Mouse (Mus musculus): ENCODE data around the gene Knl1. TPM values are rescaled to one million over a fixed set of nuclear protein-coding genes. Genes with fewer than 3 reads are reported as not detected.
A peak's percentile ranks its signal among the peaks of the same experiment; 100 is the strongest.

The Knl1 gene
- polyA plus RNA-seq, 1 experiment from 2014 or later, result 44.8 TPM

DNA sequence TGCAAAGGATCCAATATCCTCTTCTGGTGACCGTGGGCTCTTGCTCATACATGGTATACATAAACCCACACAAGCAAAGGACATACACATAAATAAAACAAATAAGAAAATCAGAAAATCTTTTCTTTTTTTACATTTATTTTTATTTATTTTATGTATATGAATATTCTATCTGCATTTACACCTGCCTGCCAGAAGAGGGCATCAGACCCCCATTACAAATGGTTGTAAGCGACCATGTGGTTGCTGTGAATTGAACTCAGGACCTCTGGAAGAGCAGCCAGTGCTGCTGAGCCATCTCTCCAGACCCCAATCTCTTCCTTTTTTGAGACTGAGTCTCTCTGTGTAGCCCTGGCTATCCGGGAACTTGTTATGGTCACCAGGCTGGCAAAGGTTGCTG, 29.3 kb upstream of the Knl1 start:
- Histone ChIP-seq H3K4me1 (ENCODE audit: control insufficient read depth, insufficient read depth, low read length) (peaks cover 8% of the 10 kb centered on the region), H3K9ac (ENCODE audit: low read length) (no peak overlapping the region), H3K9me3 (replicated peaks; ENCODE audit: control insufficient read depth, low read length) (no peaks in the 10 kb centered on the region), H3K4me3 (replicated peaks; ENCODE audit: low read length) (no peak overlapping the region), H3K27me3 (ENCODE audit: control insufficient read depth, insufficient read depth, low read length) (no peaks in the 10 kb centered on the region), H3K4me2 (ENCODE audit: low read depth, low read length) (no peak overlapping the region), H3K27ac (ENCODE audit: low read length) (0 out of 2 replicates have a peak overlapping the region, but pooled peaks have one; percentile 15), H3K36me3 (ENCODE audit: control insufficient read depth, insufficient read depth, low read length) (peaks cover 18% of the 10 kb centered on the region)
- no peak for ATAC-seq (ENCODE audit: insufficient read depth, low FRiP score)
- WGBS, result 89% methylated on average over 3 of the region's 3 CpGs

DNA sequence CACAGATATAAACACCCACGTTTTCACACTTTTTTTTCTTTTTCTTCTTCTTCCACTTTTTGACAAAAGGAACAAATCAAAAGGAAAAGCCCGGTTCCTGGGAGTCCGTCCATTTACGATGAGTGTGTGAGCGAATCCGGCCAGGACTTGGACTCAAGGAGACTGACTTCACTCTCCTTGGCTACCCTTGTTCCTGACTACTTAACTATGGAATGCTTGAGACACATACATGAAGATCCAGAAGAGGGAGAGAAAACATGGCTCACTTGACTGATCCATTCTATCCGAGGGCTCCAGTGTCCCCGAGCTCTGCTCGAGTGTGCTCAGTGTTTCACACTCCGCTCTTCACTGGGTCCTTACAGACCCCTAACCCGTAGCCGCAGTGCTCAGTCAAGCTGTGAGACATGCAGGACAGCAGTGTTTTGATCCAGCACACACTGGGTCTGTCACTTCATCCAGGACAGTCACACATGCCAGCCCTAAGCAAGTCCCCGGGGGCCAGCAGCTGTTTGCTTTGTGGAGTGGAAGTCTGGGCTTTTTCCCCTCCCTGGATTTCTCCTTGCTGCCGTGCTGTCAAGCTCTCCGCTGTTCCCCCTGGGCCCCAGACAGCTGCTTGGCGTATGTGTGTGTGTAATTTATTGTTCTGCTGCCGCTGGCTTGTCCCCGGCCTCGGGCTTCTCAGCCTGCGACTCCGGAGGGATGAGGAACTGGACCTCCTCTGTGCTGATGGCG, 28.4 kb upstream of the Knl1 start:
- Histone ChIP-seq H3K9ac (ENCODE audit: low read length) (peak overlapping the region; percentile 16; the same call in 1 of the 2 replicates), H3K4me3 (replicated peaks; ENCODE audit: low read length) (no peak overlapping the region), H3K27me3 (ENCODE audit: control insufficient read depth, insufficient read depth, low read length) (no peaks in the 10 kb centered on the region), H3K36me3 (ENCODE audit: control insufficient read depth, insufficient read depth, low read length) (peaks cover 18% of the 10 kb centered on the region), H3K4me2 (ENCODE audit: low read depth, low read length) (peak overlapping the region; percentile 33), H3K27ac (ENCODE audit: low read length) (peak overlapping the region; percentile 89), H3K4me1 (ENCODE audit: control insufficient read depth, insufficient read depth, low read length) (peaks cover 8% of the 10 kb centered on the region), H3K9me3 (replicated peaks; ENCODE audit: control insufficient read depth, low read length) (no peaks in the 10 kb centered on the region)
- ATAC-seq (ENCODE audit: insufficient read depth, low FRiP score), result peak; percentile 81
- WGBS, result 35% methylated on average over 22 of the region's 22 CpGs

DNA sequence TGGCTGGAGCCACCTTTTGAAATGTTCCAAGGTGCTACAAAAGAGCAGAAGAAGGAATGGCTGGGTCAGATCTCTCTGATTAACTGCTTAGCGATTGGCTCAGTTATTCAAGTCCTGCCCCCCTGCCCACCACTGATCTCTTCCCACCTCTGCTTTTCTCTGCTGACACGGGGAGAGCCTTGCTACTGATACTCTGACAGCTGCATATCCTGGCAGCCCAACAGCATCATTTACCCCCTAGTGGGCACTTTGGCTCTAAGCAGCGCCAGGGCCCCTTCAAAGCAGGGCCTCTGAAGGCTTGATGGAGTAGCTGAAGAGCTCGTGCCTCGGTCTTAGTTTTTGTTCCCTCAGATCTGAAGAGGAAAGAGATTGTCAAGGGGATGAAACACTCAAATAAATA, 27.8 kb upstream of the Knl1 start:
- peak overlapping the region; percentile 89 for H3K27ac ChIP-seq (ENCODE audit: low read length)
- H3K4me3 ChIP-seq (replicated peaks; ENCODE audit: low read length), result no peak overlapping the region
- H3K36me3 ChIP-seq (ENCODE audit: control insufficient read depth, insufficient read depth, low read length), result peaks cover 18% of the 10 kb centered on the region
- no peaks in the 10 kb centered on the region for H3K9me3 ChIP-seq (replicated peaks; ENCODE audit: control insufficient read depth, low read length)
- no peaks in the 10 kb centered on the region for H3K27me3 ChIP-seq (ENCODE audit: control insufficient read depth, insufficient read depth, low read length)
- H3K4me2 ChIP-seq (ENCODE audit: low read depth, low read length), result peak overlapping the region; percentile 33; the same call in 1 of the 2 replicates
- 21% methylated on average over 5 of the region's 5 CpGs for WGBS
- ATAC-seq (ENCODE audit: insufficient read depth, low FRiP score), result no peak; the same call in 1 of the 2 replicates
- peaks cover 8% of the 10 kb centered on the region for H3K4me1 ChIP-seq (ENCODE audit: control insufficient read depth, insufficient read depth, low read length)
- peak overlapping the region; percentile 16; the same call in 1 of the 2 replicates for H3K9ac ChIP-seq (ENCODE audit: low read length)

DNA sequence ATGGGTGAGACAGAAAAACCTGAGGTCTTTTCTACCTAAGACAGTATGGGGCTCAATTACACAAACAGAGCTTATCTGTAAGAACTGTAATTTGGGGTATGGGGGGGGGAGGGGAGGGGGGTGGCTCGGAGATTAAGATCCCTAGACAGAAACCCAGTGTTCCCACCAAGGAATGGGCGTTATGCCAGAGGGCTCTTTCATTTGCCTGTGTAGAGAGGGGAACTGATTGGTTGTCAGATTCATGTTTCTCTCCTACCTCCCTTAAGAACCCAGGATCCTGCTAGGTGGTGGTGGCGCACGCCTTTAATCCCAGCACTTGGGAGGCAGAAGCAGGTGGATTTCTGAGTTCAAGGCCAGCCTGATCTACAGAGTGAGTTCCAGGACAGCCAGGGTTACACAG, 27.4 kb upstream of the Knl1 start:
- no peaks in the 10 kb centered on the region for H3K9me3 ChIP-seq (replicated peaks; ENCODE audit: control insufficient read depth, low read length)
- H3K9ac ChIP-seq (ENCODE audit: low read length), result no peak overlapping the region
- no peaks in the 10 kb centered on the region for H3K27me3 ChIP-seq (ENCODE audit: control insufficient read depth, insufficient read depth, low read length)
- no peak overlapping the region for H3K4me3 ChIP-seq (replicated peaks; ENCODE audit: low read length)
- peaks cover 18% of the 10 kb centered on the region for H3K36me3 ChIP-seq (ENCODE audit: control insufficient read depth, insufficient read depth, low read length)
- H3K27ac ChIP-seq (ENCODE audit: low read length), result no peak overlapping the region
- peaks cover 8% of the 10 kb centered on the region for H3K4me1 ChIP-seq (ENCODE audit: control insufficient read depth, insufficient read depth, low read length)
- no peak overlapping the region for H3K4me2 ChIP-seq (ENCODE audit: low read depth, low read length)
- ATAC-seq (ENCODE audit: insufficient read depth, low FRiP score), result no peak
- WGBS, result 52% methylated on average over 4 of the region's 4 CpGs

DNA sequence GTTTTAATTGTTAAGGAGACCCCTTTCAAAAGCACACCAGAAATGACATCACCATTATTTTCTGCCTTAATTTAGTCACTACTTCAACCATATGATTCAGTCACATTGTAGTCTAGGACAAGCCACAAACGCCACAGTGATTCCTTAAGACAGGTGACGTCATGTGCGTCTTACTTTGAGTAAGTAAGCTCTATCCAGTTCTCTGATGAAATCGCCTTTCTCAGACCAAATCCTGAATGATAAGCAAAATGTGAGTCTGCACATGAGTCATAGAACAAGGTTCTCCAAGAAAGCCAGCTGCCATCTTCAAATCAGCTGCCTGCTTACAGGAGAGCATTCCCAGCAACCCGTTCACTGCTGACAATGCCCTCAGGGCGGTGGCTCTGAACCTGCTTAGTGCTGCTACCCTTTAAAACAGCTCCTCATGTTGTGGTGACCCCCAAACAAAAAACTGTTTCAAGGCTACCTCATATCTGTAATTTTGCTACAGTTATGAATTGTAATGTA, 23.7 kb upstream of the Knl1 start:
- Histone ChIP-seq H3K9ac (ENCODE audit: low read length) (no peak overlapping the region), H3K36me3 (ENCODE audit: control insufficient read depth, insufficient read depth, low read length) (peaks cover 13% of the 10 kb centered on the region), H3K4me2 (ENCODE audit: low read depth, low read length) (no peak overlapping the region), H3K9me3 (replicated peaks; ENCODE audit: control insufficient read depth, low read length) (no peaks in the 10 kb centered on the region), H3K27ac (ENCODE audit: low read length) (no peak overlapping the region), H3K4me1 (ENCODE audit: control insufficient read depth, insufficient read depth, low read length) (peaks cover 8% of the 10 kb centered on the region), H3K4me3 (replicated peaks; ENCODE audit: low read length) (no peak overlapping the region), H3K27me3 (ENCODE audit: control insufficient read depth, insufficient read depth, low read length) (no peaks in the 10 kb centered on the region)
- WGBS, result 92% methylated on average over 6 of the region's 6 CpGs
- no peak for ATAC-seq (ENCODE audit: insufficient read depth, low FRiP score)

DNA sequence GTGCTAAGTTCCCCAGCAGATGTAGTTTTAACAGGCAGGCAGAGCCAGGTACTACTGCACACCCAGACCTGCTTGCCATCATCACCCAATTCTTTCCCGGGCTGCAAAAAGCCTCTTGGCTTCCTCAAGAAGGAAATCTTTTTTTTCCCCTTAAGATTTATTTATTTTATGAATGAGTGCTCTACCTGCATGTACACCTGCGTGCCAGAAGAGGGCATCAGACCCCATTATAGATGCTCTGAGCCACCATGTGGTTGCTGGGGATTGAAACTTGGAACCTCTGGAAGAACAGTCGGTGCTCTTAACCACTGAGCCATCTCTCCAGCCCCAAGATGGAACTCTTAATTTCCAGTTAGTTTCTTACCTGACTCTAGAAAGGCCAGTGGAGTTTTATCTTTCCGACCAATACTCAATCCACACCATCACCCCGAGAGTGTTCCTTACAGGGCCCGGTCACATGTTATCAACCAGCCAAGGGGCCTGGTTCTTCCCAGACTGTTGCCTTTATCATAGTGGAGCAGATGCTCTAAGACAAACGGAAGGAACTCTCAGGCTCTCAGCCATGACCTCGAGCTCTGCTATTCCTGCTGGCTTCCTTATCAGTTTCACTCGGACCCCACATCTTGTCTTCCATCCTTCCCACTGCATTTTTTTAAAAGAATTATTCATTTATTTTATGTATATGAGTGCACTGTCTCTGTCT, 22.2 kb upstream of the Knl1 start:
- Histone ChIP-seq H3K27me3 (ENCODE audit: control insufficient read depth, insufficient read depth, low read length) (no peaks in the 10 kb centered on the region), H3K4me1 (ENCODE audit: control insufficient read depth, insufficient read depth, low read length) (peaks cover 7% of the 10 kb centered on the region), H3K4me2 (ENCODE audit: low read depth, low read length) (no peak overlapping the region), H3K4me3 (replicated peaks; ENCODE audit: low read length) (no peak overlapping the region), H3K9ac (ENCODE audit: low read length) (no peak overlapping the region), H3K9me3 (replicated peaks; ENCODE audit: control insufficient read depth, low read length) (no peaks in the 10 kb centered on the region), H3K27ac (ENCODE audit: low read length) (no peak overlapping the region), H3K36me3 (ENCODE audit: control insufficient read depth, insufficient read depth, low read length) (peaks cover 13% of the 10 kb centered on the region)
- ATAC-seq (ENCODE audit: insufficient read depth, low FRiP score), result no peak
- WGBS, result 71% methylated on average over 9 of the region's 9 CpGs

DNA sequence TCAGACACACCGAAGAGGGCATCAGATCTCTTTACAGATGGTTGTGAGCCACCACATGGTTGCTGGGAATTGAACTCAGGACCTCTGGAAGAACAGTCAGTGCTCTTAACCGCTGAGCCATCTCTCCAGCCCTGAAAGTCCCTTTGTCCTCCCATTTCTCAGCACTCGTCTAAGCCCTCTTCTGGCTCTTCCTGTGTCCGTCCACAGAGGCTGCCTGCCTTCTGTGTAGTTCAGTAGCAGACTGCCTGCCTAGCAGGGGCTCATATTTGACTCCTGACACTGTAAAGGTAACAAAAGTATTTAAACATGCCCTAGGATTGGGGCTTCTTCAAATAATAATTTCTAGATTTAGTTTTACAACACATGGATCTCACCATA, 21.7 kb upstream of the Knl1 start:
- H3K9ac ChIP-seq (ENCODE audit: low read length), result no peak overlapping the region
- ATAC-seq (ENCODE audit: insufficient read depth, low FRiP score), result no peak
- H3K4me3 ChIP-seq (replicated peaks; ENCODE audit: low read length), result no peak overlapping the region
- peaks cover 13% of the 10 kb centered on the region for H3K36me3 ChIP-seq (ENCODE audit: control insufficient read depth, insufficient read depth, low read length)
- no peak overlapping the region for H3K4me2 ChIP-seq (ENCODE audit: low read depth, low read length)
- no peaks in the 10 kb centered on the region for H3K27me3 ChIP-seq (ENCODE audit: control insufficient read depth, insufficient read depth, low read length)
- H3K9me3 ChIP-seq (replicated peaks; ENCODE audit: control insufficient read depth, low read length), result no peaks in the 10 kb centered on the region
- WGBS, result 80% methylated on average over 4 of the region's 4 CpGs
- peaks cover 7% of the 10 kb centered on the region for H3K4me1 ChIP-seq (ENCODE audit: control insufficient read depth, insufficient read depth, low read length)
- no peak overlapping the region for H3K27ac ChIP-seq (ENCODE audit: low read length)

DNA sequence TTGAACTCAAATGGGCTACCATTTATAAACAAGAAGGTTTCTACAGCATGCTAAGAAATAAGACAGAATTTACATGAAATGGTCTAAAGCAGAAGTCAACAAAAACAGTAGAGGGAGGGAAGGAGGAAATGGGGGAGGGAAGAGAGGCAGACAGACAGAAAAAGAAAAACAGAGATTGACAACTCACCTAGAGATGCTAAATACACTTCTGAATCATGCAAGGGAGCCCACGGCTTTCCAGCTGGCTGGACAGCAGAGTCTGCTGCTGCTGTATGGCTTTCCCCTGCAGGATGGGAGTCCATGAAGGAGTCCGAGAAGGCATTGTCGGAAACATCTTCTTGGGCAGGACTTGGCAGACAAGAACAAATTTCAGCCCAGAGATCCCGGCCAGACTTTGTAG, 20.0 kb upstream of the Knl1 start:
- 87% methylated on average over 4 of the region's 4 CpGs for WGBS
- Histone ChIP-seq H3K27ac (ENCODE audit: low read length) (no peak overlapping the region), H3K4me2 (ENCODE audit: low read depth, low read length) (no peak overlapping the region), H3K27me3 (ENCODE audit: control insufficient read depth, insufficient read depth, low read length) (no peaks in the 10 kb centered on the region), H3K9ac (ENCODE audit: low read length) (no peak overlapping the region), H3K4me3 (replicated peaks; ENCODE audit: low read length) (no peak overlapping the region), H3K4me1 (ENCODE audit: control insufficient read depth, insufficient read depth, low read length) (peaks cover 7% of the 10 kb centered on the region), H3K9me3 (replicated peaks; ENCODE audit: control insufficient read depth, low read length) (no peaks in the 10 kb centered on the region), H3K36me3 (ENCODE audit: control insufficient read depth, insufficient read depth, low read length) (peaks cover 3% of the 10 kb centered on the region)
- no peak for ATAC-seq (ENCODE audit: insufficient read depth, low FRiP score)

DNA sequence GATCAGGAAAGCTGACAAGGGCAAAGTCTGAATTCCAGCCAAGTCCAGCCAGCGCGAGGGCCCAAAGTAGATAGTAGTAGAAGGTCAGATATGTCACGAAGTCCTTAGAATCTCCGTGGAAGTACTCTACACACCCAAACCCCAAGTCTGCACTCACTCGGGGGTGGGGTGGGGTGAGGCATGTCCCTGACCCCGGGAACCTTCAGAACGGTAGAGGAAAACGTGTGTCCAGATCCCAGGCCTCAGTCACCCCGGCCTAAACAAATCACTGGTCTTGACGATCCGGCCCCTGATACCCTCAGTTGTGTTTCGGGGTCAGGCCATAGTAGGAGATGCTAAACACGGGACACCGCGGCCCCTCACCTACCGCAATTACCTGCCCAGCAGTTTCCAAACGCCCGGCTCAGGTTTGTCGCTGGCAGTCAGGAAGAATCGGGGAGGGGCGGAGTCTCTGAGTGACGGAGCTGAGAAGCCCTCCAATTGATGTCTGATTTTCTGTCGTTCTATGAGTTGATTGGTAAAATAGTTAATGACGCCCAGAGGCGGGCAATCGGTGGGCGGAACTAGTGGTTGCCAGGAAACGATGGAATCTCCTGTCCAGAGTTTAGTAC, 17.9 kb upstream of the Knl1 start, which contains the start of gene Ccdc32:
TSS of gene Ccdc32 (minus strand) at position 453 of the 611 bp plus-strand sequence.
- peak within 1 kb of the TSS; percentile 66 for H3K9ac ChIP-seq (ENCODE audit: low read length)
- no peaks in the 10 kb centered on the region for H3K36me3 ChIP-seq (ENCODE audit: control insufficient read depth, insufficient read depth, low read length)
- no peaks in the 10 kb centered on the region for H3K9me3 ChIP-seq (replicated peaks; ENCODE audit: control insufficient read depth, low read length)
- peaks cover 7% of the 10 kb centered on the region for H3K4me1 ChIP-seq (ENCODE audit: control insufficient read depth, insufficient read depth, low read length)
- H3K27me3 ChIP-seq (ENCODE audit: control insufficient read depth, insufficient read depth, low read length), result no peaks in the 10 kb centered on the region
- peak within 1 kb of the TSS; percentile 82 for H3K4me2 ChIP-seq (ENCODE audit: low read depth, low read length)
- peak within 1 kb of the TSS; percentile 56 for H3K4me3 ChIP-seq (replicated peaks; ENCODE audit: low read length)
- ATAC-seq (ENCODE audit: insufficient read depth, low FRiP score), result peak; percentile 96
- no peak within 1 kb of the TSS for H3K27ac ChIP-seq (ENCODE audit: low read length)
- under 1% methylated on average over 28 of the region's 28 CpGs for WGBS
